18 mouse cellular contexts compared by ENCODE assay signal in genomic region chr9:115512835-115513629, GRCm38 (mm10).
A peak's percentile ranks its signal among the peaks of the same experiment; 100 is the strongest.
DNase-seq lines count a peak whose midpoint lies in the region; ATAC-seq and TF ChIP-seq lines count a peak whose summit lies in the region.
"Had no signal": no experiment of that assay in that cellular context is flagged by ENCODE, and none has a peak within 500 bp of the region (broad histone marks: within the 10 kb centered on the region; RNA-seq: fewer than 3 reads in every experiment).

No protein-coding gene starts in this region.

- no peak overlapping the region for H3K4me3 ChIP-seq in forebrain, embryonic 15.5 days
- no peak overlapping the region for H3K4me3 ChIP-seq in forebrain, embryonic 11.5 days (ENCODE audit: low read depth, low read length)
- H3K4me3 ChIP-seq in thymus, adult 2 months (ENCODE audit: control insufficient read depth, insufficient read depth, low read length): peak overlapping the region; percentile 12
- no peak overlapping the region for H3K4me3 ChIP-seq in liver, embryonic 13.5 days (replicated peaks)
- no peak overlapping the region for H3K4me3 ChIP-seq in heart, embryonic 10.5 days
- H3K4me3 ChIP-seq in intestine, postnatal 0 days (ENCODE audit: low read depth, low read length): no peak overlapping the region
- H3K4me3 ChIP-seq: embryonic facial prominence, embryonic 12.5 days; limb, embryonic 15.5 days; stomach, embryonic 15.5 days had no signal

- H3K27me3 ChIP-seq in forebrain, embryonic 15.5 days: no peaks in the 10 kb centered on the region
- H3K27me3 ChIP-seq in forebrain, embryonic 11.5 days (ENCODE audit: control insufficient read depth, insufficient read depth, low read length): no peaks in the 10 kb centered on the region
- H3K27me3 ChIP-seq in thymus, adult 2 months (ENCODE audit: control insufficient read depth, insufficient read depth, low read length): no peaks in the 10 kb centered on the region
- no peaks in the 10 kb centered on the region for H3K27me3 ChIP-seq in liver, embryonic 13.5 days
- no peaks in the 10 kb centered on the region for H3K27me3 ChIP-seq in splenic B cell, adult 2 months (ENCODE audit: control insufficient read depth, insufficient read depth, low read length, poor library complexity, severe bottlenecking)
- no peaks in the 10 kb centered on the region for H3K27me3 ChIP-seq in heart, embryonic 10.5 days (ENCODE audit: insufficient read depth, poor library complexity, severe bottlenecking)
- H3K27me3 ChIP-seq in intestine, postnatal 0 days (replicated peaks; ENCODE audit: control insufficient read depth, insufficient read depth, low read length): no peaks in the 10 kb centered on the region
- H3K27me3 ChIP-seq: embryonic facial prominence, embryonic 12.5 days; limb, embryonic 15.5 days; stomach, embryonic 15.5 days had no signal

- no peak for TF ChIP-seq POLR2A in thymus, adult 2 months (IDR thresholded peaks at IDR 0.05; ENCODE audit: control insufficient read depth, extremely low read depth, insufficient read depth, low read length, poor library complexity)

- TF ChIP-seq CTCF in thymus, adult 2 months (IDR thresholded peaks at IDR 0.05; ENCODE audit: borderline replicate concordance, control insufficient read depth, extremely low read depth, insufficient read depth, low read length, poor library complexity): no peak
- TF ChIP-seq CTCF in intestine, postnatal 0 days (IDR thresholded peaks at IDR 0.05; ENCODE audit: low read depth): no peak

- no peak overlapping the region for H3K9ac ChIP-seq in forebrain, embryonic 15.5 days (replicated peaks)
- no peak overlapping the region for H3K9ac ChIP-seq in forebrain, embryonic 11.5 days (ENCODE audit: low read length)
- no peak overlapping the region for H3K9ac ChIP-seq in liver, embryonic 13.5 days
- no peak overlapping the region for H3K9ac ChIP-seq in intestine, postnatal 0 days (ENCODE audit: low read depth, low read length)
- H3K9ac ChIP-seq: embryonic facial prominence, embryonic 12.5 days; limb, embryonic 15.5 days; stomach, embryonic 15.5 days had no signal

- no peak overlapping the region for H3K27ac ChIP-seq in forebrain, embryonic 15.5 days (replicated peaks)
- no peak overlapping the region for H3K27ac ChIP-seq in forebrain, embryonic 11.5 days (ENCODE audit: low read depth, low read length)
- no peak overlapping the region for H3K27ac ChIP-seq in thymus, adult 2 months (ENCODE audit: control insufficient read depth, insufficient read depth, low read length)
- no peak overlapping the region for H3K27ac ChIP-seq in liver, embryonic 13.5 days
- H3K27ac ChIP-seq in heart, embryonic 10.5 days: no peak overlapping the region
- H3K27ac ChIP-seq in intestine, postnatal 0 days (ENCODE audit: low read depth, low read length): no peak overlapping the region
- H3K27ac ChIP-seq: embryonic facial prominence, embryonic 12.5 days; kidney, postnatal 0 days; limb, embryonic 15.5 days; stomach, embryonic 15.5 days had no signal

- H3K36me3 ChIP-seq in forebrain, embryonic 15.5 days: no peaks in the 10 kb centered on the region
- no peaks in the 10 kb centered on the region for H3K36me3 ChIP-seq in forebrain, embryonic 11.5 days (ENCODE audit: control insufficient read depth, insufficient read depth, low read length)
- no peaks in the 10 kb centered on the region for H3K36me3 ChIP-seq in thymus, adult 2 months (ENCODE audit: control insufficient read depth, insufficient read depth, low read length)
- H3K36me3 ChIP-seq in liver, embryonic 13.5 days: no peaks in the 10 kb centered on the region
- no peaks in the 10 kb centered on the region for H3K36me3 ChIP-seq in splenic B cell, adult 2 months (ENCODE audit: control insufficient read depth, insufficient read depth, low read length, poor library complexity, severe bottlenecking)
- H3K36me3 ChIP-seq in heart, embryonic 10.5 days: no peaks in the 10 kb centered on the region
- H3K36me3 ChIP-seq in intestine, postnatal 0 days (ENCODE audit: control insufficient read depth, insufficient read depth): no peaks in the 10 kb centered on the region
- H3K36me3 ChIP-seq: embryonic facial prominence, embryonic 12.5 days; limb, embryonic 15.5 days; stomach, embryonic 15.5 days had no signal

- WGBS in forebrain, embryonic 15.5 days: 46% methylated on average over 16 of the region's 16 CpGs
- WGBS in forebrain, embryonic 11.5 days: 66% methylated on average over 16 of the region's 16 CpGs
- WGBS in thymus, adult 2 months: 40% methylated on average over 16 of the region's 16 CpGs
- 55% methylated on average over 16 of the region's 16 CpGs for WGBS in liver, embryonic 13.5 days (ENCODE audit: insufficient replicate concordance)
- WGBS in heart, embryonic 10.5 days: 67% methylated on average over 16 of the region's 16 CpGs
- 66% methylated on average over 16 of the region's 16 CpGs for WGBS in intestine, postnatal 0 days

- no peaks in the 10 kb centered on the region; the same call in 1 of the 2 replicates for H3K9me3 ChIP-seq in forebrain, embryonic 15.5 days
- no peaks in the 10 kb centered on the region; the same call in 1 of the 2 replicates for H3K9me3 ChIP-seq in forebrain, embryonic 11.5 days (ENCODE audit: control insufficient read depth, low read length)
- no peaks in the 10 kb centered on the region; the same call in 1 of the 2 replicates for H3K9me3 ChIP-seq in liver, embryonic 13.5 days (replicated peaks)
- H3K9me3 ChIP-seq in heart, embryonic 10.5 days: peaks cover 9% of the 10 kb centered on the region
- H3K9me3 ChIP-seq in intestine, postnatal 0 days (ENCODE audit: control insufficient read depth): no peaks in the 10 kb centered on the region
- H3K9me3 ChIP-seq: limb, embryonic 15.5 days; stomach, embryonic 15.5 days had no signal

- H3K4me1 ChIP-seq in forebrain, embryonic 15.5 days: no peaks in the 10 kb centered on the region
- no peaks in the 10 kb centered on the region for H3K4me1 ChIP-seq in forebrain, embryonic 11.5 days (replicated peaks; ENCODE audit: control insufficient read depth, insufficient read depth, low read length)
- H3K4me1 ChIP-seq in thymus, adult 2 months (replicated peaks; ENCODE audit: control insufficient read depth, insufficient read depth, low read length): peaks cover 5% of the 10 kb centered on the region; the same call in 1 of the 2 replicates
- H3K4me1 ChIP-seq in liver, embryonic 13.5 days (replicated peaks): peaks cover 9% of the 10 kb centered on the region; the same call in 1 of the 2 replicates
- 0 out of 2 replicates have a peak, but pooled peaks cover 3% of the 10 kb centered on the region for H3K4me1 ChIP-seq in heart, embryonic 10.5 days
- H3K4me1 ChIP-seq in intestine, postnatal 0 days (replicated peaks; ENCODE audit: control insufficient read depth, insufficient read depth, low read length): no peaks in the 10 kb centered on the region
- H3K4me1 ChIP-seq: embryonic facial prominence, embryonic 12.5 days; limb, embryonic 15.5 days; stomach, embryonic 15.5 days had no signal

- DNase-seq in forebrain, embryonic 11.5 days (ENCODE audit: low spot score): no peak
- DNase-seq in thymus, adult 2 months: no peak
- no peak for DNase-seq in thymus, postnatal 14 days
- no peak for DNase-seq in liver, embryonic 13.5 days
- DNase-seq in splenic B cell, adult 2 months (ENCODE audit: low read depth, low spot score): peak; percentile 33
- no peak for DNase-seq in heart, embryonic 10.5 days (ENCODE audit: low spot score)
- DNase-seq: adrenal gland, postnatal 14 days; cerebellum, adult 8-10 months; gastrocnemius, postnatal 14 days; lung, postnatal 10 days; retina, postnatal 1 day; thymus, postnatal 25 days had no signal

- ATAC-seq in forebrain, embryonic 15.5 days (replicated peaks): peak; percentile 66
- no peak for ATAC-seq in forebrain, embryonic 11.5 days (replicated peaks; ENCODE audit: low FRiP score)
- ATAC-seq in liver, embryonic 13.5 days (ENCODE audit: low read depth): peak; percentile 68
- no peak for ATAC-seq in intestine, postnatal 0 days

- H3K4me2 ChIP-seq in forebrain, embryonic 15.5 days (replicated peaks): 0 out of 2 replicates have a peak overlapping the region, but pooled peaks have one; percentile 9
- no peak overlapping the region for H3K4me2 ChIP-seq in forebrain, embryonic 11.5 days (ENCODE audit: low read depth, low read length, severe bottlenecking)
- H3K4me2 ChIP-seq in liver, embryonic 13.5 days: no peak overlapping the region
- H3K4me2 ChIP-seq in intestine, postnatal 0 days (replicated peaks; ENCODE audit: low read depth): no peak overlapping the region
- H3K4me2 ChIP-seq: embryonic facial prominence, embryonic 12.5 days; limb, embryonic 15.5 days; stomach, embryonic 15.5 days had no signal

Comparison
In these comparisons a context has a peak if more than half of its experiments do, and no peak if none do; other contexts are left out.
1. ATAC-seq: peak in forebrain, embryonic 15.5 days (single experiment) and liver, embryonic 13.5 days (single experiment); none in forebrain, embryonic 11.5 days (single experiment) and intestine, postnatal 0 days (single experiment).